Mouse (Mus musculus): ENCODE data around the gene Tspan32.

Tspan32 gene

DNA sequence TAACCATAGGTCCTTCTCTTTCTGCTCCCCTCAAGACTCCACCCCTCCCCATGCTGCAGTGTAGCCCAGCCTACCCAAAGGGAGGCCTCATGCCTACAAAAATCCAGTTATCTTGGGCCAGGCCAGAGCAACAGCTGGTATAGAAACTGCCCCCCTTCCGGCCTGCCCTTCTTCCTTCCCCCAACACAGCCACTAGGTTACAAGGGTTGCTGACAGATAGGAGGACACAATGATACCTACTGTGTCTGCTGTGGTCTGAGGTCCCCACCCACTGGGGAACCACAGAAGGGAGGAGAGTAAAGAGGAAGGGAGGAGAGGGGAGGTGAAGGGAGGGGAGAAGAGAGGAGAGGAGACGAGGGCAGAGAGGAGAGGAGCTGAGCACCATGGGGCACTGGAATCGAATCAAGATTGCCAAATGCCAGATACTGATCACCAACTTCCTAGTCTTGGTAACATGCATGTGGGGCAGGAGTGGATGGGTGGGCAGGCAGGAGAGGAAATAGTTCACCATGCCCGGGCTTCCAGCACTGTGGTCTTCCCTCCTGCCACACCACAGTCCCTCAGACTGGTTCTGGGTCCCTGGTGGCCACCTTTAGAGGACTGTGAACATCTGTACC, at the start of gene Tspan32:
Gene Tspan32, plus strand, starts transcription at position 320 of the 617 bp plus-strand sequence.
- in situ Hi-C loops (cut with MboI; ENCODE audit: low sequenced_read_pairs), result loop anchor here (5.0 kb wide), 1 partner anchor 62 kb away; the partner anchor contains the start of gene Tssc4

DNA sequence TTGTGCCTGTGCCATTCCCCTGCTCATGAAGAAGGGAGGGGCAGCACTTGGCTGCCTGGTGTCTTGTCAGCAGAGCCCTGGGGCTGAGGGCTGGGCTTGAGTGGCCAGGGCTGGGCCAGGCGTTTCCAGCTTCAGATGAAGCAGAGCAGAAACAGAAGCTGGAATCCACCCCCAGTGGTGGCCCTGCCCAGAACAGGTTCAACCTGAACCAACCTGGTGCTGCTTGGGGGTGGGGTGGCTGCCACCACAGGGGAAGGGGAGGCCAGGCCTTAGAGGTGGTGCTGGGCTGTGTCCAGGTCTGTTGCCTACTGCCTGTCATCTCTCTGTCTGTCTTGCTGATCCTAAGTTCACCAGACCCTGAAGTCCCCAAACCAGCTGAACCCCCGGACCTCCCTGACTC, 48.8 kb upstream of the Tspan32 start:
- in situ Hi-C loops (cut with MboI; ENCODE audit: low sequenced_read_pairs), result no loop called here

DNA sequence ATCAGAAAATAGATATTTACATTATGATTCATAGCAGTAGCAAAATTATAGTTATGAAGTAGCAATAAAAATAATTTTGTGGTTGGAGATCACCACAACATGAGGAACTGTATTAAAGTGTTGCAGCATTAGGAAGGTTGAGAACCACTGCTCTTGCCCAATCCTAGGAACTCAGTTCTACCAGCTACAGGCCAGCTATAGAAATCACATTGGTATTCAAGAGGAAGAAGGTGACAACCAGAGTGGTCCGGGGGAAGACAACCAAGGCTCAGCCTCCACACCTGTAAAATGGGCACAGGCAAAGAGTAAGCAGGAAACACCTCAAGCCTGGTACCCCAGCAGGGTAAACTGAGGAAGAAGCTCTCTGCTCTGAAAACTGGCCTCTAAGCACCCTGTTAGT, 46.0 kb upstream of the Tspan32 start:
- in situ Hi-C loops (cut with MboI; ENCODE audit: low sequenced_read_pairs), result no loop called here

DNA sequence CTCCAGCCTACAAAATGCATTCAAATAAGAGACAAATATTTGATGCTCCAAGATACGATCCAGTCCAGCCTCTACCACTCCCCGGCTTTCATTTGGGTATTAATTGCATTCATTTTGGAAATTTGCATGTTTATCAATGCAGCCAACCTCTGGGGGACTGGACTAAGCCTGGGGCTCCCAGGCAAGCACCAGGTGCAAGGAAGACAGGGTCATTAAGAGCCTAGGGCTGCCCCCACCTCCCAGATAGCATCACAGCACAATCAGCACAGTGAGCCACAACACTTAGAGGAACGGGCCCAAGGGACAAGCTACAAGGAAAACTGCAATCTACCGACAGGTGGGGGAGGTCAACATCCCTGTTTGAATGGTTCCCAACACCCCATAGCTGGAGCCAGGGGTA, 45.1 kb upstream of the Tspan32 start:
- in situ Hi-C loops (cut with MboI; ENCODE audit: low sequenced_read_pairs), result no loop called here

DNA sequence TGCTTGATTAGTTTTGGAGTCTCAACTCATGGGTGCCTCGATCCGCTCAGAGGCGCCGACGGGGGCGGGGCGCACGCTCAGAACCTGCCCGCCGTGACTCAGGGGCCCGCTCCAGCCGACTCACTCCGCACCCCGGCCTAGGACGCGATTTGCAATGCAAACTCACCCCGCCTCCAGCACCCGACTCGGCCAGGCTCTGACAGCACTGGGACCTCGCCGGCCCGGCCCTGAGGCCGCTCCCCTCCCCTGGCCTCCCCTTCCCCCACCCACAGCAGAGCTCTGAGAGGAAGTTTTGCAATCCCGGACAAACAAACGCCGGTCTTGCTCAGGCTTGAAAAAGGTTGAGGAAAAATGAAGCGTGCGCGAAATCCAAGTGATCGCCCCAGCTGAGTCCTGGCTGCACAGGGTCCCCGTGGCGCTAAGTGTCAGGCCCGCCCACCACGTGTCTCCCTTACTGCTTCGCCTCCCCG, 37.4 kb upstream of the Tspan32 start:
- in situ Hi-C loops (cut with MboI; ENCODE audit: low sequenced_read_pairs), result no loop called here

DNA sequence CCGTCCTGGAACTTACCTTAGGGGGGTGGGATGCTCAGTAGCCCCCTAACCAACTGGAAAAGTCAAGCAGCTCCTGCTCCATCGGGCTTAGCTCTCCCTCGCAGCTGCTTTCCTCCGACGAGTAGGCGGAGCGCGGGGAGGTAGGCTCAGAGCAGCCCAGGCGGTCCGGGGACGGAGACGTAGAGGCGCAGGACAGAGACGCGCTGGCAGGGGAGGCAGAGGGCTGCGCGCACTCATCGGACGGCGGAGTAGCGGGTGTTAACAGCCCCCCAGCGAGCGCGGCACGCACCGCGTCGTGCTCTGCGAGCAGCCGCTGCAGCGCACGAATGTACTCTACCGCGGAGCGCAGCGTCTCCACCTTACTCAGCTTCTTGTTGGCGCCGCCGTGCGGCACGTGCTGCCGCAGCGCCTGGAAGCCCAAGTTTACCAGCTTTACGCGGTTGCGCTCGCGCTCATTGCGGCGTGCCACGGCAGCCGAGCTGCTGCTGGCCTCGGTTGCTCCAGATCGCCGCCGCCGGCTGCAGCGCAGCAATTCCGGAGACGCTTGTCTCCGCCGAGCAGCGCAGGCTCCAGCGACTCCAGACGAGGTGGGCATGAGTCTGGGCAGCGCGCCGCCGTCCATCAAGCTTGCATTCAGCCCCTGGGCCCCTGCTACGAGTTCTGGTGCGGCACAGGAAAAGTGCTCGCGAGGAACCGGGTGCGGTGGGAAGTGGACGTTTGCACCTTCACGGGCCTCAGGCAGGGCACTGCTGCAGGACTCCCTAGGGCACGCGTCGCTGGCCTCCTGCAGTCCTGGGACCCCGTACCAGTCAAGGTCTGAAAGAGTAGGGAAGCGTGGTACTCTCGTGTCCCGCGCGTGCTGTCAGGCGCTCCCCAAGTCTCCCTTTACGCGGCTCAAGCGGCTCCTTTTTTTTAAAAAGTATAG, 36.7 kb upstream of the Tspan32 start:
- in situ Hi-C loops (cut with MboI; ENCODE audit: low sequenced_read_pairs), result no loop called here

DNA sequence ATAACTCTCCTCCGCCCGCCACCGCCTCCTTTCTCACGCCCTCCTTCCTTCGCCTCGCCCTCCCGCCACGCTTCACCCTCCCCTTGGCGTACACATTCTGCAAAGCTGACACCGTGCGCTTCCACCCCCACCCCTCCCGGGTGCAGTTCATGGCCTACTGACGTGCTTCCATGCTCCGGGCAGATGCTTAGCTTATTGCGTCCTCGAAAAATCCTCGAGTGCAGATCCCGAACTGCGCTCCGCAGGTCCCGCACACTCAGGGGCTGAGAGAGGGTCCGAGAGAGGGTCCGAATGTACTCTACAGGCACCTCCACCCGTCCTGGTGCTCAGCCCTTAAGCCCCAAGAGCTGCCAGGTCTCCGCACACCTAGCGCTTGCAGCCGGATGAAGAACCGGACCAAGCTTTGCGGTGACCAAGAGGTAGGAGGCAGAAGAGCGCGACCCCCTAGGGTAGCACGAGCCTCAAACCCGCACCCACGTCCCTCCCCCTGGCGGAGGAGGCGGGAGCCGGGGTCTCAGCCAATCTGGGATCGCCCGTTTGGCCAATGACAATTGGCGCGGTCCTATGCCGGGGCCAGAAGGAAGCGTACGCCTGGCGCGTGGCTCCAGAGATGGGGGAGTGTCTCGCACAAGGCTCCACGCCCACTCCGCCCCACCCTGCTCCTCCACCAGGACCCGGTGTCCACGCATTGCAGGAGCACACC, 35.9 kb upstream of the Tspan32 start, which contains the start of gene Ascl2:
Gene Ascl2, minus strand, starts transcription at position 456 of the 703 bp plus-strand sequence.
- in situ Hi-C loops (cut with MboI; ENCODE audit: low sequenced_read_pairs), result no loop called here

DNA sequence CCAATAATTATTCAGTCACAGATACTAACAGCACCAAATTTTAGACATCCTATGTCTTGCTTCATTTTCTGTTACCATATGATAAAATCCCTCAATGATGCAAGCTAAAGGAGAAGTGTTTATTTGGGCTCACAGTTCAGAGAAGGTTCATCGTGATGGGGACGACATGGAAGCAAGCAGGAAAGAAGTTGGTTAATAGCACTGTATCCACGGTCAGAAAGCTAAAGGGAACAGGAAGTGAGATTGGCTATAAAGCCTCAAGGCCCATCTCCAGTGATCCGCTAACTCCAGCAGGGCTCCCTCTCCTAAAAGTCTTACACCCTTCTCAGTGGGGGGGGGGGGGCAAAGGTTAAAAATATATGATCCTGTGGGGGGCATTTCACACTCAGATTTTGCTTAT, 22.9 kb upstream of the Tspan32 start:
- in situ Hi-C loops (cut with MboI; ENCODE audit: low sequenced_read_pairs), result no loop called here

DNA sequence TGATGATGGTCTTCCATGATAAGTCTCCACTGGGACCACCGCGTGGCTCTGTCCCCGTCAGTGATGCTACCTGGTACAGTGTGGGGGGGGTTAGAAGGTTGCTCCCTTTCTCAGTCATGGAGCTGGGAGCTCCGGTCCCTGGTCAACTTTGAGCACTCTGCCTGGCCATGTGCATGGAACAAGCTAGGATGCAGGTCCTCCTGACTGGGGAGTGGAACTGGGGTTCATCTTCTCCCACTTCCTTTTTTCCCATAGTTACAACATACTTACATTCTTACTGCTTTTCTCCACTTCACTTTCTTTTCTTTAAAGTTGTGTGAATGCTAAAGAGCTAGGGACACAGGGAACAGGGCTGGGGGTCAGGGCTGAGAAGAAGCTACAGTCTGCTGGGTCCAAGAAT, 19.7 kb upstream of the Tspan32 start:
- in situ Hi-C loops (cut with MboI; ENCODE audit: low sequenced_read_pairs), result no loop called here

DNA sequence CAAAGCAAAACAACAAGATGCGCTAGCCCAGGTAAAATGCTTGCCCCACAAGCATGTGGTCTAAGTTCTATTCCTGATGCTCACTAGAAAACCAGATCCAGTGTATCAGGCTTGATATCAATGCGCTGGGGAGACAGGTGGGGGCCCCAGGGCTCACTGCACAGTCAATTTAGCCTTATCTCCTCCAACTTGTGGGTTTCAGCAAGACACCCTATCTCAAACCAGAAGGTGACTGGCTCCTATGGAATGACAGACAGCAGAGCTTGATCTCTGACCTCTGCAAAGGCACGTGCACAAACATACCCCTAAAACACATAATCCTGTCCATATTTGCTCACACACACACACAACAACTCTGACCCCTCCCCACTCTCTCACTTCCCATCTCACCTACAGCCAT, 17.1 kb upstream of the Tspan32 start:
- in situ Hi-C loops (cut with MboI; ENCODE audit: low sequenced_read_pairs), result no loop called here

DNA sequence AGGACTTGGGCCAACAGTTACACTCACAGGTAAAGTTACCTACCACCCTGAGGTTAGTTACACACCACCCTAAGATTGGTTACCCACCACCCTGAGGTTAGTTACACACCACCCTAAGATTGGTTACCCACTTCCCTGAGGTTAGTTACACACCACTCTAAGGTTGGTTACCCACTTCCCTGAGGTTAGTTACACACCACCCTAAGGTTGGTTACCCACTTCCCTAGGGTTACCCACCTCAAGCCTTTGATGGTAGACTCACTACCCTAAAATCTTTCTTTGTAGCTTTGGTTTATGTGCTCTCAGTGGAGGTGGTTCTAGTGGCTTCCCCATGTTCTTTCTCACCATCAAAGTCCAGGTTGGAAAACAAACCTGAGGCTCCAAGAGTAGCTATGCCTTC, 9.8 kb upstream of the Tspan32 start:
- in situ Hi-C loops (cut with MboI; ENCODE audit: low sequenced_read_pairs), result no loop called here

DNA sequence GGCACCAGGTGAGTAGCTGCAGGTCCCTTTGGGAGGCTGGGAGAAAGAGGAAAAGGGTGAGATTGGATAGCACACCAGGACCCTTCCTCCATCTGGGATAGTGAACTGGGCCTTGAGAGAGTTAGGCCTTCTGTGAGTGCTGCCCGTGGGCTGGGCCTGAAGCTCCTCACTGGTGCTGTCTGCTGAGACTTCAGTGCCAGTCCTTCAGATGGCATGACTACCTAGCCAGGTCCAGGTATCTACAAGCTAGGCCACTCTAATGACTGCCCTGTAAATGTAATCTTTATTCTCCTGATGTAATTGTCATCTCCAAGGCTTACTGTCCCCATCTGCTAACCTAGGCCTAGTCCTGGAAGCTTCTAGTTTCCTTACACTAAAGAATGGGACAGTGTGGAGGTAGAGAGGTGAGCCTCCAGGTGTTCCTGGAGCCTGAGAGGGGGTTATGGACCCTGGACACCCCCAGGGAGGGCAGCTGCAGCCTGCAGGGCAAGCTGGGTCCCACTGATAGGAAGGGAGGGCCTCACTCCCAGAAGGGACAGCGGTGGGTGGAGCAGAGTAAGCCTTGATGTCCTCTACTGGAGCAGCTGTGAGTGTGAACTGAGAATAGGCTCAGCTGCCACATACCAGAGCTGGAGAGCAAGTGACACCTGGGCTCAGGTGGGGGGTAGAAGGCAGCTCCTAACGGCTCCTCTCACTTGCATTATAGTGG, 9.1 kb upstream of the Tspan32 start:
- in situ Hi-C loops (cut with MboI; ENCODE audit: low sequenced_read_pairs), result no loop called here

DNA sequence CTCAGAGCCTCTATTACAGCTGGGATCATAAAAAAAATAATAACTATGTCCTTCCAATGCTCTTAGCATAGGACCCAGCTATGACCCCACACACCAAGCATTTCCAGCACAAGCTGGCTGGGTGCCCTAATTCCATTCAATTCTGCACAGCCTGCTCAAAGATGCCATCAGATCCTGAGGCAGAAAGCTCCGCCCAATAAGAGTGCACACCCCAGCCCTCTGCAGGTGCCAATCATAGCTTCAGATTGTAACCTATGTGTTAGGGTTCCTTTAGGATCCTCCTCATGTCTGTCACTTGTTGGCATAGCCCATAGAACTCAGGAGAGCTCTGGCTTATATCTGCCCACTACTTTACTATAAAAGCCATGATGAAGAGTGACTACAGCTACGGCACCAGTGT, 7.8 kb upstream of the Tspan32 start:
- in situ Hi-C loops (cut with MboI; ENCODE audit: low sequenced_read_pairs), result no loop called here

DNA sequence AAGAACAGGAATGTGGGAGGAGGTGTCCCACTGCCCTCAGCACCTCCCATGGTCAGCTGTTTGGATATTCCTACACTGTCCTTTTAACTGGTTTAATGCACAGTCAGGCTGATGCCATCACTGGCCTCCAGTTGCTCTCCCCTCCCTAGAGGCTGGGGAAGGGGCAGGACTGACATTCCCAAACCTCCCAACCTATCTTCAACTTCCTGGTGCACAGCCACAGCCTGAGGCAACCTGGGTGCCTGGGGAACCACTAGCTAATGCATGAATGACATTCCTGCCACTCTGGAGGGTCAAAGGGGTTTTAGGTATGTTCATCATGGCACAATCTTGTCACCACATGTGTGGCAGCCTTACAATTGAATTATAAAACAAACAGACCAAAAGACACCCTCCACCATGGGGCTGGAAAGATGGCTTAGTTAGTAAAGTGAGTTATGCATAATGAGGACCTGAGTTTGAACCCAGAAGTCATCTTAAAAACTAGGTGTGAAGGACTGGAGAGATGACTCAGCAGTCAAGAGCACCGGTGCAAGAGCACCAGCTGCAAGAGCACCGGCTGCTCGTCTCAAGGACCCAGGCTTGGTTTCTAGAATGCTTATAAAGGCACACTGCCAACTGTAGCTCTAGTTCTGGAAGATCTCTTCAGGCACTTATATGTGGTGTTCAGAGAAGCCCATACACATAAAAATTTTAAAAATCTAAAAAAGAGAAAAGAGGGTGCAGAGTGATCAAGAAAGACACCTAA, 7.3 kb upstream of the Tspan32 start:
- in situ Hi-C loops (cut with MboI; ENCODE audit: low sequenced_read_pairs), result no loop called here

DNA sequence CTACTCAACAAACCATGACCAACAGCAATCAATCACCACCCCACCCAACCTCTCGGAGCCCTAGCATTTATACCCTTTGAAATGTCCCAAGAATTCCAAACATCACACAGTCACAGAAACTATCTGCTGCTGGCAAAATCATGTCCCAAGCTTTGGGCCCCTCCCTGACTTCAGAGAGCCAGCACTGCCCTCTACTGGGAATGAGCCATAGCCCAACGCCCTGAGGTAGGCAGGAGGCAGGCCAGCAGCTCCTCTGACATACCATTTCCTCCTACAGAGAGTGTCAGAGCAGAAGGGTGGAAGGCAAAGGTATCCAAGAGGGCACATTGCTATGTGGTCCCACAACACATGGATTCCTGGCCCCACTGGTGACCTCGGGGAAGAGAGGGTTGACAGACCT, 2.2 kb upstream of the Tspan32 start:
- in situ Hi-C loops (cut with MboI; ENCODE audit: low sequenced_read_pairs), result no loop called here

DNA sequence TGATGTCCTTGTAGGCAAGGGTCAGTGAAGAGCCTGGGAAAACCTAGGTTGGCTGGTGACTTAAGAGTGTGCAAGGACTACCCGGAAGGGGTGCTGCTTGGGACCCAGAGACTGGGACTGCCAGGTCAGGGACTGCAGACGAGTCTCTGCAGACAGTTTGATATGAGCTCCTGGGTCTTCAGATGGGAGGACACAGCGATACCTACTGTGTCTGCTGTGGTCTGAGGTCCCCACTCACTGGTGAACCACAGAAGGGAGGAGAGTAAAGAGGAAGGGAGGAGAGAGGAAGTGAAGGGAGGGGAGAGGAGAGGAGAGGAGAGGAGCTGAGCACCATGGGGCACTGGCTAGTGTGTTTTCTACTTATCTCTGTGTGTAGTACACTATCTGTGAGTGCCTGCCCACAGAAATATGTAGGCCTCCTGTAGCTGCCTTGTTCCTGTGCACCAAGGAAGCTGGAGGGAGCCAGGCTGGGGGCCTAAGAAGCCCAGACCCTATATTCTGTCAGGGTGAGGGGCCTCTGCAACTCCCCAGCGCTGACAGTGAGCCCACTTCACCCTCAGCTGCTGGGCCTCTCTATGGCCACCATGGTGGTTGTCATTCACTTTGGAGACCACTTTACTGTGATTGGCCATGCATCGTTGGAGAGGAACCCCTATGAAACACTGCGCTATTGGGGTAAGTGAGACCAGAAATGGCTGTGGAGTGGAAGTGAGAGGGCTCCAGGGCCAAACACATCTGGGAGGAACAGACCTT, 674 bp downstream of the Tspan32 start:
- in situ Hi-C loops (cut with MboI; ENCODE audit: low sequenced_read_pairs), result loop anchor here (5.0 kb wide), 1 partner anchor 62 kb away; the partner anchor contains the start of gene Tssc4

DNA sequence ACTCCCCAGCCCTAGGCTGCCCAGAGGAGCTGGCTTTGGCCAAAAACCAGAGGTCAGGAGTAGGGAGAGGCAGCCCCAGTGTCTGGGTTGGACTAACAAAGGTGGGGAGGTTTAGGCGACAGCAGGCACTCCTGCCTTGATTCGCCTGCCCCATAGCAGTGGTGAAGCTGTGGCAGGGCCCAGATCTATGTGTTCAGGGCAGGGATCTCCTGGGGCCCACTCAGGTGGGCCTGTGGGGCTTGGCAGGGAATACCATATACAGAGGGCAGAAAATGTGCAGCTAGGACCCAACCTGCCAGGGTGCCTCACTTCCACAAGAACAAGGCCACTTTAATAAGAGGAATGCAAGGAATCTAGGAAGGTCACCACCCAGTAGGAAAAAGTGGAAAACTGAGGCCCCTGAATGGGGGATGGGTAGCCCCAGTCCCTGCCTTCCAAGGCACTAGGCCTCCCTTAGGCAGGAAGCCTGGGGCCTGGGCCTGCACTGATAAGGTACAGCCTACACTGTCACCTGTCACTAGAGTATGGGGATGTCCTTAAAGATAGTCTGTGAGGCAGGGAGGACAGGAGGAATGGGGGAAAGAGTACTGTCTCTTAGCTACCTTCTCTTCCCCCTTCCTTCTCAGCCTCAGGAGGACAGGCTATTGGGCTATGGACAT, 1.4 kb downstream of the Tspan32 start:
- in situ Hi-C loops (cut with MboI; ENCODE audit: low sequenced_read_pairs), result loop anchor here (5.0 kb wide), 1 partner anchor 61 kb away; the partner anchor contains the start of gene Tssc4

DNA sequence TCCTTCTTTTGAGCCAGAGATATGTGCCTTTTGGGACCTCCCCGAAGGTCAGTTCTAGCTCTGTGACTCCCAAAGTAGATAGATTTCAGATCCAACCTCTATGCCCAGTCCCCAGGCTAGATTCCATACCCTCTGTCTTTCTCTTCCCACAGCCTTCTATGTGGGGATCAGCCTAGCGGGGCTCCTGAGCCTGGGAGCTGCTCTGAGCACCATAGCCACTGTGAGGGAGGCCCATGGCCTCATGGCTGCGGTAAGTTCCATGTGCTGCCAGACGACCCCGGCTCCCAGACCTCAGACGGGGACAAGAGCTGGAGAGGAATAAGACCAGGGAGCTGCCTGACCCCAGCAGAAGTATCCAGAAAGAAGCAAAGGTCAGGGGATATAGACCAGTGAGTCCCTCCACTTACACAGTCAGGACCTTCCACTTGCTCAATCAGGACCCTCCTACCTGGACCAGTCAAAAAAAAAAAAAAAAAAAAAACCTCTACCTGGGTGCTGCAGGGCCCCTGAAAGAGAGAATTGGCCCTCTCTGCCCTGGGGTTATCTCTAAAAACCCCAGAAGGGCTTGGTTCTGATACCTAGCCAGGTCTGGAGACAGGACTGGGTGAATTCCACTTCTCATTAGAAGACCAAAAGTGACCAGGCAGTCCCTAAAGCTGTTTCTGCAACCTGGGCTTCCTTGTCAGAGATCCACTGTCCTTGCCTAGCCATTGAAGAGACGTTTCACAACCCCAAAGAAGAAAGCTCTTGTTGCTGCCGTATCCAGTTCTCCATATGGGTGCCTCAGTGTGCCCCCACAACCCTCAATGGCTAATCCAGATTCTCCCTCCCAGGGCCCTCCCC, 2.1 kb downstream of the Tspan32 start:
- in situ Hi-C loops (cut with MboI; ENCODE audit: low sequenced_read_pairs), result loop anchor here (5.0 kb wide), 1 partner anchor 60 kb away; the partner anchor contains the start of gene Tssc4

Measured in CH12F3 (cell line).